Mouse (Mus musculus): ENCODE results near the gene Capn3.

DNA sequence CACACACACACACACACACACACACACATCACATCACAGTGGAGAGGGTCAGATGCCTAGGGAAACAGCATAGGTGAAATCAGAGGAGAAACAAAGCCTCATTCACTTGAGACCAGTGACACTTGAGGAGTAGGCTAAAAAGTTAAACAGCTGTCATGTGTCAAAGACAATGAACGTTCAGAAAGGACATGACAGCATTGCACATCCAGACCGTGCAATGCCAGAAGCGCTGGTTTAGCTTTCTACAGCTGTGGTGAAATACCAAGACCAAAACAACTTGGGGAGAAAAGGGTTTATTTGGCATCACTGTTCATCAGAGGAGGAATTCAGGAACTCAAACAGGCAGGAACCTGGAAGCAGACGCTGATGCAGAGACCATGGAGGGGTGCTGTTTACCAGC is 37.4 kb downstream of the Capn3 start:
- TF ChIP-seq CTCF (IDR thresholded peaks at IDR 0.05; ENCODE audit: low read depth, low read length) (no peak), POLR2AphosphoS5 (IDR thresholded peaks at IDR 0.05; ENCODE audit: insufficient replicate concordance, low read depth, low read length) (no peak), GATA2 (IDR thresholded peaks at IDR 0.05; ENCODE audit: borderline replicate concordance, low read depth, low read length) (no peak)
